Mouse (Mus musculus) heart, embryonic 15.5 days (tissue): ENCODE data around the gene Ddx43. TPM values are rescaled to one million over a fixed set of nuclear protein-coding genes. Genes with fewer than 3 reads are reported as not detected.
A peak's percentile ranks its signal among the peaks of the same experiment; 100 is the strongest.

ENCODE experiments used
- ATAC-seq: fragments of 200-750 bp; cut with Nextera tagmentation; replicated peaks from 2 replicates; pipeline ENCODE4 v1.8.0; 2017; ENCODE audit warnings: low read depth, moderate TSS enrichment; ENCODE audit not compliant: insufficient number of reproducible peaks, insufficient read depth, low FRiP score
- H3K27ac ChIP-seq: fragments of 300-500 bp; sonication (generic); 2 replicates; pipeline ENCODE4 v1.5.1; 2015; ENCODE audit warnings: mild to moderate bottlenecking, inconsistent platforms
- H3K27me3 ChIP-seq: fragments of 300-500 bp; sonication (generic); 2 replicates; pipeline ENCODE4 v1.6.1; 2015; ENCODE audit warnings: inconsistent platforms
- H3K36me3 ChIP-seq: fragments of 300-500 bp; sonication (generic); 2 replicates; pipeline ENCODE4 v1.6.1; 2015; ENCODE audit warnings: mild to moderate bottlenecking, inconsistent platforms
- H3K4me1 ChIP-seq: fragments of 300-500 bp; sonication (generic); replicated peaks from 2 replicates; pipeline ENCODE4 v1.6.1; 2015; ENCODE audit warnings: inconsistent platforms
- H3K4me2 ChIP-seq: fragments of 300-500 bp; sonication (generic); 2 replicates; pipeline ENCODE4 v1.6.1; 2015; ENCODE audit warnings: inconsistent platforms, mild to moderate bottlenecking, moderate library complexity
- H3K4me3 ChIP-seq: fragments of 300-500 bp; sonication (generic); 2 replicates; pipeline ENCODE4 v1.5.1; 2015; ENCODE audit warnings: mild to moderate bottlenecking, inconsistent platforms
- H3K9ac ChIP-seq: fragments of 300-500 bp; sonication (generic); 2 replicates; pipeline ENCODE4 v1.6.1; 2015; ENCODE audit warnings: mild to moderate bottlenecking, inconsistent platforms
- H3K9me3 ChIP-seq: fragments of 300-500 bp; sonication (generic); replicated peaks from 2 replicates; pipeline ENCODE4 v1.6.1; 2016; ENCODE audit warnings: inconsistent platforms
- WGBS: fragments of 180-500 bp; shearing (Covaris S2); methylation state at CpG from one replicate; pipeline ENCODE4 v1.1.7; 2015; ENCODE audit warnings: mixed read lengths; 5-methylcytosine and 5-hydroxymethylcytosine counted together
- polyA plus RNA-seq: library from polyadenylated mRNA; unstranded; fragments of >200 nt; fragmentation: Nextera tagmentation; extraction: Ambion mirVana; gene quantifications from 2 replicates; pipeline ENCODE4 v1.2.1, GENCODE M21; 2015

Gene Ddx43
- polyA plus RNA-seq, 1 experiment from 2014 or later, result 0.09 TPM

GRCm38 (mm10) chr9:78447973-78448873 is 52.6 kb downstream of the Ddx43 start, which contains the start of the genes Mto1 and Gm17324:
Gene Mto1, plus strand, starts transcription at chr9:78448208.
Gene Gm17324, minus strand, starts transcription at chr9:78448786.
- H3K36me3 ChIP-seq, result peaks cover 16% of the 10 kb centered on the region
- peak within 1 kb of the TSS; percentile 66 for H3K4me2 ChIP-seq
- WGBS, result under 1% methylated on average over 96 of the region's 96 CpGs
- peak within 1 kb of the TSS; percentile 95 for H3K27ac ChIP-seq
- H3K4me3 ChIP-seq, result peak within 1 kb of the TSS; percentile 95
- peaks cover 26% of the 10 kb centered on the region for H3K27me3 ChIP-seq
- H3K9ac ChIP-seq, result peak within 1 kb of the TSS; percentile 95
- H3K9me3 ChIP-seq, result no peaks in the 10 kb centered on the region
- H3K4me1 ChIP-seq, result peaks cover 13% of the 10 kb centered on the region
- ATAC-seq, result peak; percentile 94

GRCm38 (mm10) chr9:78450404-78450803 is 54.8 kb downstream of the Ddx43 start:
- 76% methylated on average over 5 of the region's 5 CpGs for WGBS

GRCm38 (mm10) chr9:78451382-78451781 is 55.8 kb downstream of the Ddx43 start:
- Histone ChIP-seq H3K4me1 (peaks cover 13% of the 10 kb centered on the region), H3K27me3 (0 out of 2 replicates have a peak, but pooled peaks cover 3% of the 10 kb centered on the region), H3K36me3 (peaks cover 30% of the 10 kb centered on the region), H3K4me3 (no peak overlapping the region), H3K9me3 (no peaks in the 10 kb centered on the region), H3K27ac (no peak overlapping the region), H3K4me2 (no peak overlapping the region), H3K9ac (no peak overlapping the region)
- ATAC-seq, result no peak
- 76% methylated on average over 4 of the region's 4 CpGs for WGBS

More at GRCm38 (mm10) chr9:78450404-78450803, 54.8 kb downstream of the Ddx43 start:
- Histone ChIP-seq H3K4me2 (no peak overlapping the region), H3K4me3 (no peak overlapping the region), H3K9ac (no peak overlapping the region), H3K9me3 (no peaks in the 10 kb centered on the region), H3K4me1 (peaks cover 13% of the 10 kb centered on the region), H3K36me3 (peaks cover 30% of the 10 kb centered on the region), H3K27ac (no peak overlapping the region), H3K27me3 (0 out of 2 replicates have a peak, but pooled peaks cover 7% of the 10 kb centered on the region)
- ATAC-seq, result no peak

- ATAC-seq, result no peak
- Histone ChIP-seq H3K9ac (no peak overlapping the region), H3K9me3 (no peaks in the 10 kb centered on the region), H3K4me3 (no peak overlapping the region), H3K27me3 (no peaks in the 10 kb centered on the region), H3K27ac (no peak overlapping the region), H3K36me3 (peaks cover 67% of the 10 kb centered on the region), H3K4me2 (no peak overlapping the region), H3K4me1 (no peaks in the 10 kb centered on the region)
- 84% methylated on average over 8 of the region's 8 CpGs for WGBS
These were observed 61.4 kb downstream of the Ddx43 start for GRCm38 (mm10) chr9:78457026-78457425.

DNA sequence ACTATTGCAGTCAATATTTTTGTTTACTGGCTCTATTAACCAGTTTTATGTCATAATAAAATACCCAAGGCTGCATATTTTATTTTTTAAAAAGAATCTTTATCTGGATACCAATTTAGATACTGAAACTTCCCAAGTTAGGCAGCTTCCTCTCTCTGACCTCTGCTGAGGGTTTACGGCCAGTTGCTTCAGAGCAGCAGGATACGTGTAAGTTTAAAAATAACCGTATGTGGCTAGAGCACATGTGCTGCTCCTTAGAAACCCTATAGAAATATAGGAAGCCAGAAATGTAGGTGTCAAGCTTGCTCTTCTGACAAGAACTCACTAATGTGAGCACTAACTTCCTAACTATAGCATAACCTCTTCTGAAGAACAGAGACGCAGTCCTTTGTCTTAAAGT is 67.8 kb downstream of the Ddx43 start:
- no peak overlapping the region for H3K4me2 ChIP-seq
- no peaks in the 10 kb centered on the region for H3K9me3 ChIP-seq
- H3K27me3 ChIP-seq, result no peaks in the 10 kb centered on the region
- H3K4me3 ChIP-seq, result no peak overlapping the region
- H3K27ac ChIP-seq, result no peak overlapping the region
- WGBS, result 69% methylated on average over 4 of the region's 4 CpGs
- H3K9ac ChIP-seq, result no peak overlapping the region
- ATAC-seq, result no peak
- H3K4me1 ChIP-seq, result no peaks in the 10 kb centered on the region
- H3K36me3 ChIP-seq, result peaks cover 75% of the 10 kb centered on the region

GRCm38 (mm10) chr9:78465725-78466124 is 70.1 kb downstream of the Ddx43 start:
- no peak overlapping the region for H3K4me2 ChIP-seq
- H3K27ac ChIP-seq, result no peak overlapping the region
- peaks cover 75% of the 10 kb centered on the region for H3K36me3 ChIP-seq
- no peaks in the 10 kb centered on the region for H3K27me3 ChIP-seq
- ATAC-seq, result no peak
- H3K4me1 ChIP-seq, result no peaks in the 10 kb centered on the region
- no peak overlapping the region for H3K4me3 ChIP-seq
- WGBS, result 76% methylated on average over 3 of the region's 3 CpGs
- no peaks in the 10 kb centered on the region for H3K9me3 ChIP-seq
- no peak overlapping the region for H3K9ac ChIP-seq

Other genes starting within 250 kb of the Ddx43 start
- gene Gsta4, start 213.0 kb upstream of the Ddx43 start, polyA plus RNA-seq, result 67.4 and 72.1 TPM in 2 replicates
- gene Gsta1, start 165.1 kb upstream of the Ddx43 start, polyA plus RNA-seq, result not detected in 2 replicates
- not detected in 2 replicates for gene Gm3776, start 138.6 kb upstream of the Ddx43 start, polyA plus RNA-seq
- gene Gm10639, start 105.9 kb upstream of the Ddx43 start, polyA plus RNA-seq, result not detected in 2 replicates
- gene Omt2a, start 81.0 kb upstream of the Ddx43 start, polyA plus RNA-seq, result not detected in 2 replicates
- gene Omt2b, start 68.2 kb upstream of the Ddx43 start, polyA plus RNA-seq, result not detected in 2 replicates
- gene Gsta2, start 40.0 kb upstream of the Ddx43 start, polyA plus RNA-seq, result 0.63 TPM in 1 of 2 replicates, not detected in the other
- not detected in 2 replicates for gene Dppa5a, start 27.6 kb upstream of the Ddx43 start, polyA plus RNA-seq
- 0.36 and 0.53 TPM in 2 replicates for gene Ooep, start 17.1 kb upstream of the Ddx43 start, polyA plus RNA-seq
- gene Cgas, start 47.5 kb downstream of the Ddx43 start, polyA plus RNA-seq, result 0.97 and 1.4 TPM in 2 replicates
- gene Mto1, start 52.4 kb downstream of the Ddx43 start, polyA plus RNA-seq, result 26.2 and 27.7 TPM in 2 replicates
- gene Gm17324, start 53.0 kb downstream of the Ddx43 start, polyA plus RNA-seq, result 0.43 and 0.67 TPM in 2 replicates
- 2,802 and 3,192 TPM in 2 replicates for gene Eef1a1, start 93.4 kb downstream of the Ddx43 start, polyA plus RNA-seq
- gene Slc17a5, start 192.3 kb downstream of the Ddx43 start, polyA plus RNA-seq, result 8.5 and 9.8 TPM in 2 replicates
- 3.9 and 4.3 TPM in 2 replicates for gene Cd109, start 219.8 kb downstream of the Ddx43 start, polyA plus RNA-seq